Mouse (Mus musculus) heart, postnatal 0 days (tissue): ENCODE data around the gene Hdac7.

Experiments used
- CTCF ChIP-seq: IDR thresholded peaks from 2 replicates; pipeline ENCODE4 v1.5.1; 2016; ENCODE audit warnings: antibody characterized with exemption, control low read depth, low read depth
- EP300 ChIP-seq: IDR thresholded peaks from 2 replicates; pipeline ENCODE4 v1.6.1; 2016; ENCODE audit warnings: antibody characterized with exemption, low read depth

DNA sequence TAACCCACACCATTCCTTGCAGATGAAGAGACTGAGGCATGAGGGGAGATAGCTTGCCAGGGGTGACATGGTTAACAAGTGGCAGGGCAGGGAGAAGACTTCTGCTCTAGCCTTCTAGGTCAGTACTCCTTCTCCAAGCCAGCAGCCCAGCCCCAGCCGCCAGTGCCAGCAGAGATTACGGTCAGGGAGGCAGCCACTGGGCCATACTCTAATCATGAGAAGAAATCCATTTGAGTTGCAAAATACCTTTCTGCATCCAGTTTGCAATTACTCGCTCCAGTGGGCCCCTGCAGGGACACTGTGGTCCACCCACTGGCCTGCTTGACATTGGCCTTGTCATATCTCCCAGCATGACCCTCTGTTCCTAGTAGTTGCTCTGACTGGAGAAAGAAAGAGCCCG is 5.9 kb downstream of the Hdac7 start:
- no peak for TF ChIP-seq EP300
- no peak for TF ChIP-seq CTCF
